Mouse (Mus musculus) stomach, embryonic 15.5 days (tissue): ENCODE measurements around the gene Supt6. TPM values are rescaled to one million over a fixed set of nuclear protein-coding genes. Genes with fewer than 3 reads are reported as not detected.
"Not testable (repeated sequence)": the region's sequence is repeated elsewhere in the genome, so short reads cannot be mapped to it uniquely, and the experiment has no call there.

ENCODE experiments used
- ATAC-seq: fragments of 200-750 bp; cut with Nextera tagmentation; 2 replicates; pipeline ENCODE4 v1.8.0; 2017; ENCODE audit warnings: low read depth, moderate number of reproducible peaks, moderate TSS enrichment; ENCODE audit not compliant: insufficient read depth, low FRiP score
- H3K27ac ChIP-seq: fragments of 300-500 bp; sonication (generic); 2 replicates; pipeline ENCODE4 v1.5.1; 2015; ENCODE audit warnings: mild to moderate bottlenecking, inconsistent platforms
- H3K27me3 ChIP-seq: fragments of 300-500 bp; sonication (generic); replicated peaks from 2 replicates; pipeline ENCODE4 v1.6.1; 2015; ENCODE audit warnings: inconsistent platforms
- H3K36me3 ChIP-seq: fragments of 300-500 bp; sonication (generic); 2 replicates; pipeline ENCODE4 v1.6.1; 2015; ENCODE audit warnings: inconsistent platforms
- H3K4me1 ChIP-seq: fragments of 300-500 bp; sonication (generic); 2 replicates; pipeline ENCODE4 v1.6.1; 2015; ENCODE audit warnings: inconsistent platforms
- H3K4me2 ChIP-seq: fragments of 300-500 bp; sonication (generic); 2 replicates; pipeline ENCODE4 v1.6.1; 2015; ENCODE audit warnings: mild to moderate bottlenecking, inconsistent platforms
- H3K4me3 ChIP-seq: fragments of 300-500 bp; sonication (generic); replicated peaks from 2 replicates; pipeline ENCODE4 v1.5.1; 2015; ENCODE audit warnings: inconsistent platforms
- H3K9ac ChIP-seq: fragments of 300-500 bp; sonication (generic); 2 replicates; pipeline ENCODE4 v1.6.1; 2015; ENCODE audit warnings: inconsistent platforms
- H3K9me3 ChIP-seq: fragments of 300-500 bp; sonication (generic); 2 replicates; pipeline ENCODE4 v1.6.1; 2016; ENCODE audit warnings: inconsistent platforms
- WGBS: fragments of 180-500 bp; shearing (Covaris S2); methylation state at CpG from one replicate; pipeline ENCODE4 v1.1.7; 2015; 5-methylcytosine and 5-hydroxymethylcytosine counted together
- polyA plus RNA-seq: library from polyadenylated mRNA; unstranded; fragments of >200 nt; fragmentation: Nextera tagmentation; extraction: Ambion mirVana; gene quantifications from 2 replicates; pipeline ENCODE4 v1.2.1, GENCODE M21; 2015

The Supt6 gene
- polyA plus RNA-seq: 22.8 and 25.7 TPM in 2 replicates

DNA sequence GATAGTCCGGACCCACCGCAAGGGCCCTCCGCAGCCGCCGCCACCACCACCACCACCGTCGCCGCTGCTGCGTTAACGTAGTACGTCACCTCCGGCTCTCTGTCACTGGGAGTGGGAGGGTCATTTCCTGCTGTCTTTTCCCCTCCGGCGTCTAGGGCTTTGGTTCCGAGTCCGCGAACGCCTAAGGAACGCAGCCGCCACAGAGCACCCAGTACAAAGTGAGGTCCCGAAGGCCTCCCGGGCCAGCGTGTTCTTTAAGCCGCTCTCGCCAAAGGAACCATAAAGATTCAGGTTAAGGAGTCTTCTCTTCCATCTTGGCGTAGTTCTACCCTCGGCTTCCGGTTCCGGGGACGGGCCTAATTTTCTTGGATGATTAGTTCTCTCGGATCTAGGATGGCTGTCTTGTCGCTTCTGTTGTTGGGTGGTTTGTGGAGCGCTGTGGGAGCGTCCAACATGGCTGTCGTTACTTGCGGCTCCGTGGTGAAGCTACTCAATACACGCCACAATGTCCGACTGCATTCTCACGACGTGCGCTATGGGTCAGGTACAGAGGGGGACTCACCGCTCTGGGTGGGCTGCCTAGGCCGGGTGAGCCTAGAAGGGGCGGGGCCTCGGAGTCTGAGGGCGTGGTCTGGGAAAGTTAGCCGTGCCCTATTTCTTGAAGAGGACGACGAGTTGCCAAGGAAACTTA is at the start of gene Supt6, which contains the start of gene Sdf2:
Gene Supt6 (minus strand): TSS at position 361 of the 691 bp plus-strand sequence.
Gene Sdf2 (plus strand): TSS at position 120 of the 691 bp plus-strand sequence.
- Histone ChIP-seq H3K4me2 (peak within 1 kb of the TSS; percentile 71), H3K4me3 (peak within 1 kb of the TSS; percentile 76), H3K36me3 (0 out of 2 replicates have a peak, but pooled peaks cover 2% of the 10 kb centered on the region), H3K27me3 (no peaks in the 10 kb centered on the region), H3K9me3 (no peaks in the 10 kb centered on the region), H3K4me1 (peaks cover 15% of the 10 kb centered on the region), H3K9ac (peak within 1 kb of the TSS; percentile 82), H3K27ac (peak within 1 kb of the TSS; percentile 99)
- 0% methylated on average over 50 of the region's 50 CpGs for WGBS
- peak; percentile 88 for ATAC-seq

- no peak for ATAC-seq
- H3K4me3 ChIP-seq: no peak overlapping the region
- peaks cover 11% of the 10 kb centered on the region; the same call in 1 of the 2 replicates for H3K36me3 ChIP-seq
- no peaks in the 10 kb centered on the region for H3K4me1 ChIP-seq
- no peak overlapping the region for H3K4me2 ChIP-seq
- H3K9me3 ChIP-seq: no peaks in the 10 kb centered on the region
- 90% methylated on average over 6 of the region's 6 CpGs for WGBS
- H3K27ac ChIP-seq: no peak overlapping the region
- no peaks in the 10 kb centered on the region for H3K27me3 ChIP-seq
- H3K9ac ChIP-seq: no peak overlapping the region
Observed at GRCm38 (mm10) chr11:78294585-78294984, 48.8 kb upstream of the Supt6 start.

GRCm38 (mm10) chr11:78290654-78291053 is 44.9 kb upstream of the Supt6 start, which contains the start of gene BC030499:
Gene BC030499, plus strand, starts transcription at chr11:78290841.
- ATAC-seq: no peak
- WGBS: 87% methylated on average over 4 of the region's 4 CpGs
- peaks cover 38% of the 10 kb centered on the region for H3K36me3 ChIP-seq
- H3K9me3 ChIP-seq: no peaks in the 10 kb centered on the region
- H3K4me2 ChIP-seq: no peak within 1 kb of the TSS
- no peak within 1 kb of the TSS for H3K27ac ChIP-seq
- H3K9ac ChIP-seq: no peak within 1 kb of the TSS
- H3K27me3 ChIP-seq: no peaks in the 10 kb centered on the region
- H3K4me3 ChIP-seq: no peak within 1 kb of the TSS
- no peaks in the 10 kb centered on the region for H3K4me1 ChIP-seq

DNA sequence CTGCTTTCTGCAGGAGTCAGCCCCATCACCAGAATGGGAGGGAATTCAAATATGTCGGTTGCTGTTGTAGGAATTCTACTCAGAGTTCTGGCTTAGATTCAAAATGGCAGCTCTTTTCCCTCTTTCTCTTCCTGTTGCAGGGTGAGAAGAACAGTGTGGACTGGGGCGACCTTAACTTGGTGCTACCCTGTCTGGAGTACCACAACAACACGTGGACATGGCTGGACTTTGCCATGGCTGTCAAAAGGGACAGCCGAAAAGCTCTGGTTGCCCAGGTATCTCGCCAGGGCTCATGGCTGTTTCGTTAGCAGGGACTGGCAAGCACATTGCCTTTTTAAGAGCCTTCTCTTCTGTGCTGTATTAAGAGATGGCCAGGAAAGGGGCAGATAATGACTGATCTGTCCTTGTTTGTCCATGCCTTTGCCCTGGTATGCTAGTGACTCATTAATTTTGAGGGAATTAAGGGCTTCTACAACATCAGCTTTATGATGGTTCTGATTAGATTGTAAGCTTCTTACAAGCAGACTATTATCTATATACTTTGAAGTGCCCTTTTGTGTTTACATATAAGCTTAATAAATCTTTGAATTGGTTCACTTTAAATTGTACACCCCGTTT is 43.5 kb upstream of the Supt6 start:
- no peaks in the 10 kb centered on the region for H3K27me3 ChIP-seq
- WGBS: 83% methylated on average over 7 of the region's 7 CpGs
- ATAC-seq: no peak
- H3K36me3 ChIP-seq: peaks cover 51% of the 10 kb centered on the region
- no peaks in the 10 kb centered on the region for H3K4me1 ChIP-seq
- no peaks in the 10 kb centered on the region for H3K9me3 ChIP-seq
- no peak overlapping the region for H3K27ac ChIP-seq
- H3K9ac ChIP-seq: no peak overlapping the region
- no peak overlapping the region for H3K4me3 ChIP-seq
- no peak overlapping the region for H3K4me2 ChIP-seq

DNA sequence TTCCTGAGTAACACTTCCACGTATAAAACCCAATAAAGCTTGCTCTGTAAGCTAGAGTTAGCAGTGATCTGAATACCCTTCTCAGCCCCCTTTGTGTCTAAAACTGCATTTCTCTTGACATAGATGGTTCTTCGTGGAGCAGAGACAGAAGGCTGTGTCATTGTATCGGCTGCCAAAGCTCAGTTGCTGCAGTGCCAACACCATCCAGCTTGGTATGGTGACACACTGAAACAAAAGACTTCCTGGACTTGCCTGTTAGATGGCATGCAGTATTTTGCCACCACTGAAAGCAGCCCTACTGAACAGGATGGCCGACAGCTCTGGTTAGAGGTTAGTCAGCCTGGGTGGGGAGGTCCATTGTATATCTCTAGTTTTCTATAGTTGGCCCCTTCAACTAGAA is 33.8 kb upstream of the Supt6 start:
- H3K9ac ChIP-seq: no peak overlapping the region
- no peak for ATAC-seq
- H3K27ac ChIP-seq: no peak overlapping the region
- H3K36me3 ChIP-seq: peaks cover 82% of the 10 kb centered on the region
- no peaks in the 10 kb centered on the region for H3K27me3 ChIP-seq
- H3K4me3 ChIP-seq: no peak overlapping the region
- H3K9me3 ChIP-seq: no peaks in the 10 kb centered on the region
- H3K4me1 ChIP-seq: no peaks in the 10 kb centered on the region
- no peak overlapping the region for H3K4me2 ChIP-seq
- WGBS: 86% methylated on average over 4 of the region's 4 CpGs

GRCm38 (mm10) chr11:78278853-78279252 is 33.1 kb upstream of the Supt6 start:
- Histone ChIP-seq H3K4me2 (no peak overlapping the region), H3K27me3 (no peaks in the 10 kb centered on the region), H3K36me3 (peaks cover 82% of the 10 kb centered on the region), H3K4me1 (no peaks in the 10 kb centered on the region), H3K9me3 (no peaks in the 10 kb centered on the region), H3K9ac (no peak overlapping the region), H3K27ac (no peak overlapping the region), H3K4me3 (no peak overlapping the region)
- ATAC-seq: no peak
- WGBS: 78% methylated on average over 7 of the region's 7 CpGs

DNA sequence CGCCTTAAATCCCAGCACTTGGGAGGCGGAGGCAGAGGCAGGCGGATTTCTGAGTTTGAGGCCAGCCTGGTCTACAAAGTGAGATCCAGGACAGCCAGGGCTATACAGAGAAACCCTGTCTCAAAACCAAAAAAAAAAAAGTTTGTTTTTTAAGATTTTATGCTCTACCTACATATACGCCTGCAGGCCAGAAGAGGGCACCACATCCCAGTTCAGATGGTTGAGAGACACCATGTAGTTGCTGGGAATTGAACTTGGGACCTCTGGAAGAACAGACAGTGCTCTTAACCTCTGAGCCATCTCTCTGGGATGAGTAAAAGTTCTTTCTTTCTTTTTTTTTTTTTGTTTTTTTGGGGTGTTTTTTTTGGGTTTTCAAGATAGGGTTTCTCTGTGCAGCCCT is 30.4 kb upstream of the Supt6 start:
- not testable (repeated sequence) for H3K4me2 ChIP-seq, H3K4me3 ChIP-seq, H3K9me3 ChIP-seq, H3K9ac ChIP-seq, H3K4me1 ChIP-seq, H3K27ac ChIP-seq, H3K27me3 ChIP-seq, ATAC-seq
- peaks cover 85% of the 10 kb centered on the region for H3K36me3 ChIP-seq
- WGBS: 93% methylated on average over 4 of the region's 4 CpGs

DNA sequence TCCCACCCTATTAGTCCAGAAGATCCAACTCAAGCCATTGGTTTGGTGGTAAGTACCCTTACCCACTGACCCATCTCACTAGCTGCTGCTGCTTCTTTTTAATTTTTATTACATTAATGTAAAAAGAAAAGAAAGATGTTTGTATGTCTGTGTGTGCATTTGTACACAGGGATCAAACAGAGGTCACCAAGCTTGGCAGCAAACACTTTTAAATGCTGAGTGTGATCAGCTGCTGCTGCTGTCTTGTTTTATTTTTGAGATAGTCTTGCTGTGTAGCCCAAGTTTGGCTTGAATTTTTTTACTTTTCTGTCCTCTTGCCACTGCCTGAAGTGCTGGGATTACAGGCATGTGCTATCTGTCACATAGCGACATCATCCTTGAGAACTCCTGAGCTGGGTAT is 29.8 kb upstream of the Supt6 start:
- Histone ChIP-seq H3K36me3 (peaks cover 82% of the 10 kb centered on the region), H3K4me1 (no peaks in the 10 kb centered on the region), H3K9ac (no peak overlapping the region), H3K27ac (no peak overlapping the region), H3K4me2 (no peak overlapping the region), H3K4me3 (no peak overlapping the region), H3K27me3 (no peaks in the 10 kb centered on the region), H3K9me3 (no peaks in the 10 kb centered on the region)
- 96% methylated on average over 1 of the region's 1 CpGs for WGBS
- ATAC-seq: no peak

GRCm38 (mm10) chr11:78271986-78272385 is 26.2 kb upstream of the Supt6 start:
- no peak for ATAC-seq
- Histone ChIP-seq H3K9me3 (no peaks in the 10 kb centered on the region), H3K4me3 (no peak overlapping the region), H3K4me1 (no peaks in the 10 kb centered on the region), H3K9ac (no peak overlapping the region), H3K36me3 (peaks cover 74% of the 10 kb centered on the region), H3K27me3 (no peaks in the 10 kb centered on the region), H3K4me2 (no peak overlapping the region), H3K27ac (no peak overlapping the region)
- WGBS: 89% methylated on average over 13 of the region's 13 CpGs

GRCm38 (mm10) chr11:78265571-78265970 is 19.8 kb upstream of the Supt6 start:
- no peak for ATAC-seq
- no peak overlapping the region for H3K27ac ChIP-seq

DNA sequence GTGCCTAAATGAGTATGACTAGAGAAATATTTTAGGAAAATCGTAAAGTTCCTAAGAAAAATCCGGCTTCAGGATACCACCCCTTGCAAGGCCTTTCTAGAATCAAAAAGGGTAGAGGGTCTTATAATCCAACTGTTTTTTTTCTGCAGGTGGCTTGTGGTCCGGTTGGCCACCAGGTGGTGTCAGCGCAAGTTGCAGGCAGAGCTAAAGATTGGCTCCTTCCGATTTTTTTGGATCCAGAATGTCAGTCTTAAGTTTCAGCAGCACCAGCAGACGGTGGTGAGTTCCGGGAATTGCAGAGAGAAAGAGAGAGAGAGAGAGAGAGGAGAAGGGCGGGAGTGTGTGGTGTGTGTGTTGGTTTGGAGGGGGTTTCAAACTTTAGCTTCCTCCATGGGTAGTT is 16.8 kb upstream of the Supt6 start:
- under 1% methylated on average over 8 of the region's 8 CpGs for WGBS

More at GRCm38 (mm10) chr11:78265571-78265970, 19.8 kb upstream of the Supt6 start:
- WGBS: 82% methylated on average over 6 of the region's 6 CpGs
- no peaks in the 10 kb centered on the region for H3K9me3 ChIP-seq
- no peak overlapping the region for H3K4me2 ChIP-seq
- peaks cover 7% of the 10 kb centered on the region for H3K4me1 ChIP-seq
- H3K9ac ChIP-seq: no peak overlapping the region
- peaks cover 45% of the 10 kb centered on the region for H3K36me3 ChIP-seq
- H3K27me3 ChIP-seq: no peaks in the 10 kb centered on the region
- no peak overlapping the region for H3K4me3 ChIP-seq

More for the DNA sequence above, 16.8 kb upstream of the Supt6 start:
- ATAC-seq: no peak
- Histone ChIP-seq H3K9ac (no peak overlapping the region), H3K4me2 (peak overlapping the region; percentile 74), H3K4me1 (peaks cover 7% of the 10 kb centered on the region), H3K4me3 (peak overlapping the region; percentile 85), H3K27ac (peak overlapping the region; percentile 86), H3K36me3 (peaks cover 27% of the 10 kb centered on the region), H3K27me3 (no peaks in the 10 kb centered on the region), H3K9me3 (no peaks in the 10 kb centered on the region)
